Mouse (Mus musculus): ENCODE measurements around the gene Dhdds. TPM values are rescaled to one million over a fixed set of nuclear protein-coding genes. Genes with fewer than 3 reads are reported as not detected.

Gene Dhdds
- 23.1 TPM in 2 replicates for polyA plus RNA-seq (2015; fragmentation: Nextera tagmentation; extraction: Ambion mirVana)

GRCm38 (mm10) chr4:134000466-134001438, at the start of gene Dhdds:
Gene Dhdds (minus strand): TSS chr4:134000918.
- DNase-seq (ENCODE audit: low spot score): peak; percentile 99
- TF ChIP-seq EP300 (optimal IDR thresholded peaks at IDR 0.05) (no peak), CTCF (IDR thresholded peaks at IDR 0.05; ENCODE audit: low read depth) (no peak)
- H3K9me3 ChIP-seq (ENCODE audit: control insufficient read depth, low read length): no peaks in the 10 kb centered on the region
- H3K4me1 ChIP-seq (replicated peaks; ENCODE audit: control insufficient read depth, insufficient read depth): no peaks in the 10 kb centered on the region
- H3K36me3 ChIP-seq (ENCODE audit: control insufficient read depth, insufficient read depth, low read length): no peaks in the 10 kb centered on the region
- 1% methylated on average over 49 of the region's 49 CpGs for WGBS
- H3K27ac ChIP-seq (replicated peaks): peak within 1 kb of the TSS; percentile 66; the same call in 1 of the 2 replicates
- H3K4me3 ChIP-seq (ENCODE audit: low read depth, low read length): peak within 1 kb of the TSS; percentile 70
- ATAC-seq (ENCODE audit: low FRiP score, low TSS enrichment): peak; percentile 98
- no peaks in the 10 kb centered on the region for H3K27me3 ChIP-seq (ENCODE audit: control insufficient read depth, insufficient read depth, low read length)
- H3K9ac ChIP-seq (ENCODE audit: low read length): peak within 1 kb of the TSS; percentile 80
- H3K4me2 ChIP-seq (replicated peaks; ENCODE audit: low read depth): peak within 1 kb of the TSS; percentile 75

DNA sequence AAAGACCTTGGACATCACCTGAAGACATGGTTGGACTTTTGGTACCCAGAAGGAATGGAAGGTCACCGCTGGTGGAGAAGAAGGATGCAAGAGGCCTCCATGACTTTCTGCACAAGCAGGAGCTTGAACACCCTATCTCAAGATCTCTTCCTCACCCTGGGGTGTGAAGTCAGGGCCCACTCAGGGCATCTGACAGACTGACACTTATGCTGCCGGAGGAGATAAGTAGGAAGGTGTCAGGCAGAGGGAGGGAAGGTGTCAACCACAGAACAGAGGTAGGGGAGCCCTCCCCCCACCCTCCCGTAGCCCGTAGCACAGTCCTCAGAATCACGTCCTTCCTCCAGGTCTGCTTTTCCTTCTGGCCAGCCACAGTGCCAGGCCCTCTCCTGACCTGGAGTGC, 46.9 kb upstream of the Dhdds start:
- 53% methylated on average over 5 of the region's 5 CpGs for WGBS
- Histone ChIP-seq H3K36me3 (ENCODE audit: control insufficient read depth, insufficient read depth, low read length) (no peaks in the 10 kb centered on the region), H3K9ac (ENCODE audit: low read length) (no peak overlapping the region), H3K27ac (replicated peaks) (no peak overlapping the region), H3K4me3 (ENCODE audit: low read depth, low read length) (no peak overlapping the region), H3K4me1 (replicated peaks; ENCODE audit: control insufficient read depth, insufficient read depth) (no peaks in the 10 kb centered on the region), H3K9me3 (ENCODE audit: control insufficient read depth, low read length) (no peaks in the 10 kb centered on the region), H3K27me3 (ENCODE audit: control insufficient read depth, insufficient read depth, low read length) (no peaks in the 10 kb centered on the region), H3K4me2 (replicated peaks; ENCODE audit: low read depth) (no peak overlapping the region)
- TF ChIP-seq EP300 (optimal IDR thresholded peaks at IDR 0.05): no peak
- no peak for TF ChIP-seq CTCF (IDR thresholded peaks at IDR 0.05; ENCODE audit: low read depth)
- DNase-seq (ENCODE audit: low spot score) (no peak), ATAC-seq (ENCODE audit: low FRiP score, low TSS enrichment) (no peak)

- H3K27ac ChIP-seq (replicated peaks): no peak overlapping the region
- no peaks in the 10 kb centered on the region for H3K4me1 ChIP-seq (replicated peaks; ENCODE audit: control insufficient read depth, insufficient read depth)
- H3K4me3 ChIP-seq (ENCODE audit: low read depth, low read length): no peak overlapping the region
- TF ChIP-seq EP300 (optimal IDR thresholded peaks at IDR 0.05) (no peak), CTCF (IDR thresholded peaks at IDR 0.05; ENCODE audit: low read depth) (no peak)
- DNase-seq (ENCODE audit: low spot score): no peak
- H3K9ac ChIP-seq (ENCODE audit: low read length): no peak overlapping the region
- 65% methylated on average over 2 of the region's 2 CpGs for WGBS
- H3K27me3 ChIP-seq (ENCODE audit: control insufficient read depth, insufficient read depth, low read length): no peaks in the 10 kb centered on the region
- H3K36me3 ChIP-seq (ENCODE audit: control insufficient read depth, insufficient read depth, low read length): no peaks in the 10 kb centered on the region
- H3K4me2 ChIP-seq (replicated peaks; ENCODE audit: low read depth): no peak overlapping the region
- H3K9me3 ChIP-seq (ENCODE audit: control insufficient read depth, low read length): no peaks in the 10 kb centered on the region
- no peak for ATAC-seq (ENCODE audit: low FRiP score, low TSS enrichment)
Observed at GRCm38 (mm10) chr4:134043041-134043440, 42.3 kb upstream of the Dhdds start.

GRCm38 (mm10) chr4:134041317-134042123, 40.8 kb upstream of the Dhdds start:
- no peak overlapping the region for H3K4me2 ChIP-seq (replicated peaks; ENCODE audit: low read depth)
- H3K27ac ChIP-seq (replicated peaks): no peak overlapping the region
- H3K27me3 ChIP-seq (ENCODE audit: control insufficient read depth, insufficient read depth, low read length): no peaks in the 10 kb centered on the region
- H3K4me3 ChIP-seq (ENCODE audit: low read depth, low read length): no peak overlapping the region
- H3K9me3 ChIP-seq (ENCODE audit: control insufficient read depth, low read length): no peaks in the 10 kb centered on the region
- ATAC-seq (ENCODE audit: low FRiP score, low TSS enrichment) (no peak), DNase-seq (ENCODE audit: low spot score) (peak; percentile 49)
- 37% methylated on average over 9 of the region's 9 CpGs for WGBS
- TF ChIP-seq EP300 (optimal IDR thresholded peaks at IDR 0.05) (no peak), CTCF (IDR thresholded peaks at IDR 0.05; ENCODE audit: low read depth) (no peak)
- no peaks in the 10 kb centered on the region for H3K4me1 ChIP-seq (replicated peaks; ENCODE audit: control insufficient read depth, insufficient read depth)
- H3K36me3 ChIP-seq (ENCODE audit: control insufficient read depth, insufficient read depth, low read length): no peaks in the 10 kb centered on the region
- H3K9ac ChIP-seq (ENCODE audit: low read length): no peak overlapping the region

- Histone ChIP-seq H3K27me3 (ENCODE audit: control insufficient read depth, insufficient read depth, low read length) (no peaks in the 10 kb centered on the region), H3K9me3 (ENCODE audit: control insufficient read depth, low read length) (no peaks in the 10 kb centered on the region), H3K4me3 (ENCODE audit: low read depth, low read length) (no peak overlapping the region), H3K4me2 (replicated peaks; ENCODE audit: low read depth) (no peak overlapping the region), H3K4me1 (replicated peaks; ENCODE audit: control insufficient read depth, insufficient read depth) (no peaks in the 10 kb centered on the region), H3K9ac (ENCODE audit: low read length) (no peak overlapping the region), H3K36me3 (ENCODE audit: control insufficient read depth, insufficient read depth, low read length) (no peaks in the 10 kb centered on the region), H3K27ac (replicated peaks) (no peak overlapping the region)
- 4% methylated on average over 16 of the region's 16 CpGs for WGBS
- peak; percentile 87 for DNase-seq (ENCODE audit: low spot score)
- TF ChIP-seq EP300 (optimal IDR thresholded peaks at IDR 0.05) (no peak), CTCF (IDR thresholded peaks at IDR 0.05; ENCODE audit: low read depth) (peak; percentile 98)
- peak; percentile 64 for ATAC-seq (ENCODE audit: low FRiP score, low TSS enrichment)
Observed at GRCm38 (mm10) chr4:134035953-134036352, 35.2 kb upstream of the Dhdds start.

All from stomach, postnatal 0 days (tissue).